Mouse (Mus musculus) myocyte (in vitro differentiated cells): Measurements from ENCODE around the gene Rnf130. TPM values are rescaled to one million over a fixed set of nuclear protein-coding genes. Genes with fewer than 3 reads are reported as not detected.

ENCODE experiments used
- H3K27me3 ChIP-seq: one replicate; pipeline ENCODE4 v1.6.1; 2011; ENCODE audit not compliant: control insufficient read depth, insufficient read depth, insufficient read length
- H3K36me3 ChIP-seq: one replicate; pipeline ENCODE4 v1.6.1; 2011; ENCODE audit not compliant: control insufficient read depth, insufficient read depth
- H3K4me2 ChIP-seq: one replicate; pipeline ENCODE4 v1.6.1; 2011; ENCODE audit warnings: low read depth, control low read depth
- H3K4me3 ChIP-seq: one replicate; pipeline ENCODE4 v1.5.1; 2011; ENCODE audit warnings: mild to moderate bottlenecking, control low read depth, moderate library complexity
- H3K79me2 ChIP-seq: one replicate; pipeline ENCODE4 v1.6.1; 2011; ENCODE audit not compliant: control insufficient read depth, insufficient read depth
- H3ac ChIP-seq: one replicate; pipeline ENCODE4 v1.6.1; 2011; ENCODE audit not compliant: control insufficient read depth, insufficient read length
- CEBPB ChIP-seq: IDR thresholded peaks from 2 replicates; pipeline ENCODE4 v1.6.1; 2011; ENCODE audit warnings: mild to moderate bottlenecking, moderate library complexity; ENCODE audit not compliant: poor library complexity, insufficient read depth, severe bottlenecking
- E2F4 ChIP-seq: IDR thresholded peaks from one replicate; pipeline ENCODE4 v1.6.1; 2011; ENCODE audit warnings: mild to moderate bottlenecking, control low read depth, moderate library complexity; ENCODE audit not compliant: insufficient read depth
- MAX ChIP-seq: IDR thresholded peaks from one replicate; pipeline ENCODE4 v1.6.1; 2011; ENCODE audit warnings: low read depth, mild to moderate bottlenecking, control low read depth
- MYOD1 ChIP-seq, 3 experiments: IDR thresholded peaks; one replicate each; pipeline ENCODE4 v1.6.1; 2011; ENCODE audit warnings: control low read depth in 2 of 3, low read depth in 2 of 3, mild to moderate bottlenecking in 2 of 3, moderate library complexity in 1 of 3; ENCODE audit not compliant: insufficient read length in 2 of 3, control insufficient read depth in 1 of 3
- MYOG ChIP-seq, 3 experiments: IDR thresholded peaks; one replicate each; pipeline ENCODE4 v1.6.1; 2011; ENCODE audit warnings: control low read depth in 2 of 3, low read depth in 2 of 3, mild to moderate bottlenecking in 2 of 3; ENCODE audit not compliant: insufficient read length in 2 of 3, control insufficient read depth in 1 of 3, insufficient read depth in 1 of 3
- POLR2A ChIP-seq: IDR thresholded peaks from one replicate; pipeline ENCODE4 v1.6.1; 2011; ENCODE audit warnings: low read depth, mild to moderate bottlenecking, control low read depth, moderate library complexity; ENCODE audit not compliant: insufficient read length
- POLR2AphosphoS2 ChIP-seq: IDR thresholded peaks from one replicate; pipeline ENCODE4 v1.6.1; 2011; ENCODE audit warnings: low read depth, control low read depth; ENCODE audit not compliant: insufficient read length
- REST ChIP-seq: IDR thresholded peaks from one replicate; pipeline ENCODE4 v1.6.1; 2011; ENCODE audit warnings: mild to moderate bottlenecking, control low read depth, moderate library complexity; ENCODE audit not compliant: insufficient read depth, insufficient read length
- SRF ChIP-seq: IDR thresholded peaks from one replicate; pipeline ENCODE4 v1.6.1; 2011; ENCODE audit warnings: low read depth; ENCODE audit not compliant: control insufficient read depth, insufficient read length
- TCF12 ChIP-seq: IDR thresholded peaks from one replicate; pipeline ENCODE4 v1.6.1; 2011; ENCODE audit warnings: mild to moderate bottlenecking, control low read depth; ENCODE audit not compliant: poor library complexity, insufficient read depth, severe bottlenecking
- TCF3 ChIP-seq: IDR thresholded peaks from one replicate; pipeline ENCODE4 v1.6.1; 2011; ENCODE audit warnings: low read depth, control low read depth; ENCODE audit not compliant: insufficient read length
- USF1 ChIP-seq: IDR thresholded peaks from one replicate; pipeline ENCODE4 v1.6.1; 2011; ENCODE audit warnings: low read depth, mild to moderate bottlenecking, control low read depth, moderate library complexity
- polyA plus RNA-seq: library from polyadenylated mRNA; unstranded; fragments of >200 nt; fragmentation: generic; extraction: Trizol; gene quantifications from one replicate; pipeline ENCODE4 v1.2.1, GENCODE M21; 2012; ENCODE audit warnings: missing spikeins

Rnf130 gene
- polyA plus RNA-seq, 1 experiment: not detected

DNA sequence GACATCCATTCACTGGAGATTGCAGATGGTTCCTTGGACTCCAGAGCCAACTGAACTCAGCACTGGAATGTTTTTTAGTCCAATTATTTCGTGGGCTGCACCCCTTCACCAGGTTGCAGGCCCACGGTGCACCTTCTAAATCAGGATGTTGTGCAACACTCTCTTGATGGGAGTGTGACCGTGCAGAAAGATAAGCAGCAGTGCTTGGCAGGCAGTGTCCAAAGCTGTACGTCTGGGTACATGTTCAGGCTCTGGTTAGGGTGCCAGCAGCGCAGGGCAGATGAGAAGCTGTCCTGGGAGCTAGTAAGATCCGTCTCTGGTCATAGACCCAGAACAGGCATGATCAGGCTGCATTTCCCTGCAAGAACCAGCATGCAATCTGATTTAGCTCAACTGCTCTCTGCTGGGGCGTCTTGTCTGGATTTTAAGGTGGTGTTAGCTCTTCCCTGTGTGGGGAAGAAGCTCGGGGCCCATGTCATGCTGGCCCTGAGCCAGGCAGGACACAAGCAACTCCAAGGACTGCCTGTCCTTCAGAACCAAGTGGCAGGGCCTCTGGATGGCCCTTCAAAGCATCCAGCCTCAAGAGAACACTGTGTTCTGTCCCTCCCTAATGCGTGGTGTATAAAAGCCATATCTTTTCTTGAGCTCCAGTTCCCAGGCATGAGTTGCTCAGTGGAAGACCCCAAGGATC, 122.3 kb downstream of the Rnf130 start:
- H3ac ChIP-seq: no peak overlapping the region
- no peak overlapping the region for H3K4me3 ChIP-seq
- H3K79me2 ChIP-seq: no peaks in the 10 kb centered on the region
- no peaks in the 10 kb centered on the region for H3K27me3 ChIP-seq
- no peak overlapping the region for H3K4me2 ChIP-seq
- H3K36me3 ChIP-seq: peaks cover 21% of the 10 kb centered on the region
- no peak for TF ChIP-seq CEBPB
- no peak for TF ChIP-seq TCF12
- no peak for TF ChIP-seq POLR2AphosphoS2
- TF ChIP-seq TCF3: no peak
- TF ChIP-seq MYOG (IDR thresholded peaks at IDR 0.05; ENCODE audit: control insufficient read depth in 1 of 3, insufficient read depth in 1 of 3, insufficient read length in 2 of 3, low read depth in 2 of 3): no peak
- no peak for TF ChIP-seq USF1
- TF ChIP-seq MYOD1 (IDR thresholded peaks at IDR 0.05; ENCODE audit: control insufficient read depth in 1 of 3, insufficient read length in 2 of 3, low read depth in 2 of 3): no peak

GRCm38 (mm10) chr11:50147958-50148476, 122.9 kb downstream of the Rnf130 start:
- Histone ChIP-seq H3K79me2 (no peaks in the 10 kb centered on the region), H3K4me3 (no peak overlapping the region), H3K27me3 (no peaks in the 10 kb centered on the region), H3K4me2 (no peak overlapping the region), H3K36me3 (peaks cover 19% of the 10 kb centered on the region), H3ac (no peak overlapping the region)
- TF ChIP-seq SRF (no peak), MYOD1 (IDR thresholded peaks at IDR 0.05; ENCODE audit: control insufficient read depth in 1 of 3, insufficient read length in 2 of 3, low read depth in 2 of 3) (no peak), E2F4 (no peak), MAX (no peak), REST (no peak), CEBPB (no peak), POLR2AphosphoS2 (no peak), POLR2A (no peak), TCF12 (no peak), MYOG (IDR thresholded peaks at IDR 0.05; ENCODE audit: control insufficient read depth in 1 of 3, insufficient read depth in 1 of 3, insufficient read length in 2 of 3, low read depth in 2 of 3) (no peak), TCF3 (no peak), USF1 (no peak)

DNA sequence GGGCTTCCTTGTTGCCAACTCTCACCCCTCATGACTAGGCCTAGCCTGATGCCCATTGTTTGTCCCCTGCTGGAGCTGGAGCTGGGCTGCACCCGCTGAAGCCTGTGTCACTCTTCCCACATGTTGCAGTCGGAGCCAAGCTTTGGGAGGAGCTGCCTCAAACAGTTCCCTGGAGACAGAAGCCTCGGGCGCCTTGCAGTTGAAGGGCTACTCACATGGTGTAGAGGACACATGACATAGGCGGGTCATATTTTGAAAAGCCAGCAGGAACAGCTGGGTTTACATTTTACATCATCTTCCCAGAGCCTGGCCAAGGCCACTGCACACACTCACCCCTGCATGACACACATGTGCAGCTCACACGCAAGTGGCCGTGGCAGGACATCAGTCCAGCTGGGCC, 124.1 kb downstream of the Rnf130 start:
- no peak overlapping the region for H3K4me2 ChIP-seq
- H3K27me3 ChIP-seq: no peaks in the 10 kb centered on the region
- no peaks in the 10 kb centered on the region for H3K79me2 ChIP-seq
- no peak for TF ChIP-seq POLR2A
- no peak for TF ChIP-seq MYOD1 (IDR thresholded peaks at IDR 0.05; ENCODE audit: control insufficient read depth in 1 of 3, insufficient read length in 2 of 3, low read depth in 2 of 3)
- TF ChIP-seq TCF3: no peak
- TF ChIP-seq MAX: no peak
- no peak for TF ChIP-seq E2F4
- no peak for TF ChIP-seq USF1
- no peak for TF ChIP-seq TCF12
- no peak for TF ChIP-seq POLR2AphosphoS2
- no peak for TF ChIP-seq REST
- no peak for TF ChIP-seq CEBPB
- no peak for TF ChIP-seq SRF
- TF ChIP-seq MYOG (IDR thresholded peaks at IDR 0.05; ENCODE audit: control insufficient read depth in 1 of 3, insufficient read depth in 1 of 3, insufficient read length in 2 of 3, low read depth in 2 of 3): no peak
- no peak overlapping the region for H3K4me3 ChIP-seq
- H3K36me3 ChIP-seq: peaks cover 18% of the 10 kb centered on the region
- no peak overlapping the region for H3ac ChIP-seq

DNA sequence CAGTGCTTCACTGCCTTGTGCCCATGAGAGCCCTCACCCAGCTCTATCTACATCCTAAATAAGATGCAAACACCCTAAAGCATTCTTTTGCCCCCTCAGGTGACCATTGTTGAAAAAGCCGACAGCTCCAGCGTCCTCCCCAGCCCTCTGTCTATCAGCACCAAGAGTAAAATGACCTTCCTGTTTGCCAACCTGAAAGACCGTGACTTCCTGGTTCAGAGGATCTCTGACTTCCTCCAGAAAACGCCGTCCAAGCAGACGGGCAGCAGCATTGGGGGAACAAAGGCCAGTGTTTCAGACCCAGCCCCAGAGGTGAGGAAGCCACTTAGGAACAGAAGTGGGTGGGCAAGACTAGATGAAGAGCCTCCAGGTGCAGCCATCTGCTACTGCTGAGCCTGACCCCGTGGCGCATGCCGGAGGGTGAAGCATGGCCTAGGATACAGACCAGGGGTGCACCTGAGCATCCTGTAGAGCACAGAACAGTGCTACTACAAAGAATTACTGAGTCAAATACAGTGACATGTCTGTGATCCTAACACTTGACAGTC, 124.5 kb downstream of the Rnf130 start:
- Histone ChIP-seq H3ac (no peak overlapping the region), H3K36me3 (peaks cover 19% of the 10 kb centered on the region), H3K27me3 (no peaks in the 10 kb centered on the region), H3K4me2 (no peak overlapping the region), H3K4me3 (no peak overlapping the region), H3K79me2 (no peaks in the 10 kb centered on the region)
- TF ChIP-seq TCF12 (no peak), MYOD1 (IDR thresholded peaks at IDR 0.05; ENCODE audit: control insufficient read depth in 1 of 3, insufficient read length in 2 of 3, low read depth in 2 of 3) (no peak), USF1 (no peak), E2F4 (no peak), REST (no peak), MAX (no peak), POLR2A (no peak), POLR2AphosphoS2 (no peak), SRF (no peak), CEBPB (no peak), MYOG (IDR thresholded peaks at IDR 0.05; ENCODE audit: control insufficient read depth in 1 of 3, insufficient read depth in 1 of 3, insufficient read length in 2 of 3, low read depth in 2 of 3) (no peak), TCF3 (no peak)
